Mouse (Mus musculus): ENCODE results near the gene Rogdi.

Rogdi gene

DNA sequence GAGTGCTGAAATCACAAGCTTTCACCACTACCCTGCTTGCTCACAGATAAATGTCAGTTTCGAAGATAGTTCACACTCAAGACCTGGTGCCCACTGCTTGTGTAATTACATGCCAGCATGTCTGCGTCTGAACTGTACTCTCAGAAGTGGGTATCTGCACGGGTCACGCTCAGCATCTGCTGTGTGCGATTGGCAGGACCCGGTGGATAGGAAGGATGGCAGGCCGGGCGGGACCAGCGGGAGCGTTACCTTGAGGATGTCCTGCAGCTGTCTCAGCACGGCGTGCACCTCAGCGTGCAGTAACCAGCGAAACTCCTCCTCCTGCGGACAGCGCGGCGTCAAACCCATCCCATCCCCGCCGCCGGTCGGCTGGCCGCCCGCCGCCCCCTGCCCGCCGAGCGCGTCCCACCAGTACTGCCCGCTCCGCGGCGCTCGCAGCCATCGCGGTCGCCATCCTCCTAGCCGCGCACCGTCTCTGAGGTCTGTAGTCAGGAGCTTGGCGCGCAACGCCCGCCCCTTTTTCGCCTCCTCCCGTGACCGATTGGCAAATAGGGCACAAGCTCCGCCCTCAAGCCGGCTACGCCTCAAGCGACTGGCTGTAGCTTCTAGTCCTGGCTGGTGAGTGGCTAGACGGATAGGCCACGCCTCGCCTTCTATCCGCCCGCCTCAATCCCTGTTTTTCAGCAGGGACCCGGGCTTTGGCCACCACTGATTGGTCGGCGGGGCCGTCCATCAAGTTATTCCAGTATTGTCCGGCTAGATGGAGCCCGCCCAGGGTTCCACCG is at the start of gene Rogdi:
Rogdi (minus strand) TSS at position 500 of the 785 bp plus-strand sequence.
- DNase-seq = peak; percentile 97 to 100

DNA sequence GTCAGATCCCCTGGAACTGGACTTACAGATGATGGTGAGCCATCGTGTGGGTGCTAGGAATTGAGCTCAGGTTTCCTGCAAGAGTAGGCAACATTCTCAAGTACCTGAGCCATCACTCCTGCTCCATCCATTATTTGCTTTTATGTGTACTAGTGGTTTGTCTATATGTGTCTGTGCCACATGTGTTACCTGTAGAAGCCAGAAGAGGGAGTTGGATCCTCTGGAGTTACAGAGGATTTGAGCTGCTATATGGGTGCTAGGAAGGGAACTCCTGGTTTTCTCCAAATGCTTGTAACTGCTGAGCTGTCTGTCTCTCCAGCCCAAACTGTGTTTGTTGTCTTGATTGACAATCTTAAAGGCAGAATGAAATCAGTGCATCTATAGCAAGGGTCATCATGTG is 44.8 kb upstream of the Rogdi start:
- no peak for DNase-seq

DNA sequence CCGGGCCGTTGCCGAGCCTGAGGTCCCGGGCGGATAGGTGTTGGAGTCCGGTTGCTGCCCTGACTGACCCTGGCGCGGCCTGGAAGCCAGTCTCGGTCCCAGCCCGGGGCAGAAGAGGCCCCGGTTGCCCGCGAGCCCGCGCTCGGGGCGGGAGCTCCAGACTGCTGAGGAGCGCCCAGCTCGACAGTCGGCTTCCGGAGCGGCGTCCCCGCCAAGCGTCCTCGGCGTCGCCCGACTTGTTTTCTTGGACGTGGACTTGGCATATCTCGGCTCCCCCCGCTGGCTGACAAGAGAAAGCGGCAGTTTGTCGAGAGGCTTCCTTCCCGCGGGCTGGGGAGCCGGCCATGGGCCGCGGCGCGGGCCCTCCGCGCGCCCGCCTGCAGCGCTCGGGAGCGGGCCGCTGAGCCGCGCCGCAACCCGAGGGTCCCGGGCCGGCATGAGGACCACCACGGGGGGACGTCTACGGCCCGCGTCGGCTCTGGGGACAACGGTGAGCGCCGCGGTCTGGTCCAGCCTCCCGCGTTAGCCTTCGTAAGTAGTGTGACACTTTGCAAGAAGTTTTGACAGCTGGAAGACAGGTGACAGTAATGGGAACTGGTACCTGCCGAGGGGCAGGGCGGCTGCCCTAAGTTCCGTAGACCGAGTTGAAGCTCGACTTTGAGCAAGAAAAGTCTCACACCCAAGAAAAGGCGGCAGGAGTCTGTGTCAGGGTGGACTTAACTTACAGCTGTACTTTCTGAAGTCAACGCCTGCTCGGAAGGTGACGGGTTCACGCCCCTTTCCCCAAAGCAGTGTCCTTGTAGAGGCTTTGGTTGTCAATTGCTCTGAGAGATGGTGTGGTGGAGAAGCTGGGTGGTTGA is 37.1 kb upstream of the Rogdi start:
- peak; percentile 75 to 84 for DNase-seq

DNA sequence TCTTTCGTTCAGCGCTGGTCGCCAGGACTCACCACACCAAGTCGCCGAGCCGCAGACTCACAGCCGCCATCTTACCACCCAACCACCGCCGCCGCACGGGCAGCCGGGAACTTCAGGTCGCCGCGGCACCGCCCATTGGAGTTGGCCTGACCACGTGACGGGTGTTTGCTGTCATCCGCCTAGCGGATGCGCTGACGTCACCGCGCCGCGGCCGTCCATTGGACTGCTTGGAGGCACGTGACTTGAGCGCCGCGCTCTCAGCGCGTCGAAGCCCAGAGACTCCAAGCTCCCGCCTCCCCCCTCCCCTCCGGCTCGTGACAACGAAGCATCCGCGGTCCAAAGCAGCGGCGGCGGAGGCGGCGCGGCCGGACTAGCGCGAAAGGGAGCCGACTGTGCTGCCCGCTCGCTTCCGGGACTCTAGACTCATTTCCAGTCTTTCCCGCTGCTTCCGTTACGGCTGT is 36.5 kb upstream of the Rogdi start, which contains the start of the genes Glyr1 and Ubn1:
Glyr1 (minus strand) TSS at position 90 of the 461 bp plus-strand sequence.
Ubn1 (plus strand) TSS at position 284 of the 461 bp plus-strand sequence.
- DNase-seq = peak; percentile 99 to 100

DNA sequence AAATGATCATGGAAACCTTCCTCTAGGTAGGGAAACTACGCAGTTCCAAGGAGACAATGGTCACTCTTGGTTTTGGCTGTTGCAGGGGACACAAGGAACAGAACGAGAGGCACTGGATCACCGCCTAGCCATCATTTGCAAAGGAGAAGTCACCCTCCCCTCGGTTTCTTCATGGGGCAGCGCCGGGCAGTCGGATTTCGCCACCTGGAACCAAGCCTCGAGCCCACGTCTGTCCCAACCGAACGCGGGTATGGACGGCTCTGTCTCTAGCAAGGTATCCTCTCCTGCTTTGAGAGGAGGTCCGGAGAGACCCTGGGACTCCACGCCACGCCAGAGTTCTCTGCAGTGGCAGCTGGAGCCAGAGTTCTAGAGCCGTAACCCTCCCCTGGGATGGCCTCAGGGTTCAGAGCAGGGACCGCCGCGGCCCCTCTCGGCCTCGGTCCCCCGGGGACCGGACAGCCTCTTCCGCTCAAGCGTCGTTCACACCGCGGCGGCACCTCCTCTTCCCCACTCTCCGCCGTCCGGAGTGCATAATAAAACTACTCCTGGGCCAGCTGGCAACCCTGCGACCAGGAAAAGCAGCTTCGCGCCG is 35.9 kb upstream of the Rogdi start:
- DNase-seq = peak in 1 of 2 experiments; percentile 23

DNA sequence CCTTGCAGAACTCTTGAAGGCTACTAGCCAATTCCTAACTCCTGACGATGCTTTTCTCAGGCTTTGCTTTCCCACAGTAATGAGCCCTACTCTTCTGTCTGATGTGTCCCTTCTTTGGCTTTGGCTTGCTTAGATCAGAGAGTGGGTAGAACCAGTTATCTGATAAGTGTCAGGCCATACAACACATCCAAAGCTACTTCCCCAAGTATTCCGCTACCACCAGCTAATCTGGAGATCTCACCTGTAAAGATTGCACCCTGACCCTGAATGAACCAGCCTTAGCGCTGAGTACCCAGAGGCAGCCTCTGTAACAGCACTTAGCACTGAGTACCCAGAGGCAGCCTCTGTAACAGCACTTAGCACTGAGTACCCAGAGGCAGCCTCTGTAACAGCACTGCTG is 32.0 kb upstream of the Rogdi start:
- no peak for DNase-seq

DNA sequence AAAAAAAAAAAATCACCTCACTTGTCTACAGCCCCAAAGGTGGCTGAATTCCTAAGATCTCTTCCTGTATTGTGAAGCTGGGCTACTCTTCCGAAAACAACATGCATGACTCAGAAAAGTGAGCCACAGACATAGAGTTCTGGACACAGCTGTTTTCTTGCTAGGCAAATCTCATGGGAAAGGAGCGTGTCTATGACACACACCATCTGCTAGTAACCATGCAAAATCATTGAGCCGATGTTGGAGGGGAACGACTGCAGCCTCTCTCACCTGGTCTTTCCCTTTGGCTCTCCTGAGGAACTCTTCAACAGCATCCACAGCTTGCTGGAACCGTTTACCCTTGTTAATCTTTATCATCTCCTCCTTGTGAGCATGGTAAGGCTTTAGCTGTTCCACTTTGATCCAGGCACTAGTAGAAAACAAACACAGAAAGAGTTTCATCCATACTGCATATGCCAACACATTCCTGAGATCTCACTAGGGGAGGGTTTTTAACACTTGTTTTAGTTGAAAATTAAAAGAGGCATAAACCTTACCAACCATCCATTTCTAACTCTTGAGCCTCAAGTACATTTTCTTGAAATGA is 23.4 kb upstream of the Rogdi start:
- no peak for DNase-seq

DNA sequence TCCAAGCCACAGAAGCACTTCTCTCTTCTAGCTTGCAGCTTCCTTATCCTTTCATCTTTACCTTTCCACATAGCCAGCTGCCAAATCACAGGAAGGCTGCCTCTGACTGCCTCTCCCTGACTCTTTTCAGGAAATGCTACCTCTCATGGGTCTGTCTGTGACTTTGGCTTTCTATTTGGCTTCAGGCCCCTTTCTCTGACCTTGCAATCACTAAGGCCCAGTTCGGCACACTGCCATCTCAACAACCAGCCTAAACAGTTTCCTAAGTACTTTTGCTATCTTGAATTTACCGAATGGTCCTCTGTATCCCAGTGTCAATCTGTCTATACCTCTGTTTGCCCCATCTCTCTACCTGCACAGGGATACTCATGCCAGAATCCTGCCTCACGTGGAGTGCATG is 22.2 kb upstream of the Rogdi start:
- no peak for DNase-seq

DNA sequence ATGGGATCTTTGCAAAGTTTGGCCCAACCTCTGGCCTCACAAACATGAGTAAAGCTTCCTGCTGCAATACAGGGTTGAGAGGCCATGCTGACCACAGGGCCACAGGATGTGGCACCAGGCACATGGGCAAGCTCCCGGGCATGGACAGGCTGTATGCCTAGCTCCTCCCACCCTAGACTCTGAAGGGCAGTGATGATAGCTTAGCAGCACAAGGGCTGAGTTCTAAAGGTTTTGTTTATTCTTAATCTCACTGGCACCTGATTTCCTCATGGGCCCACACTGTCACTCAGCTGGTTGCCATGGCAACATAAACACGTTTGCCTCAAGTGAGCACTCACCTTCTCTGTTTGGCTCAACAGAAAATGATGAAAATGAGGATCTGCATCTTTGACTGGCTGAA is 16.5 kb upstream of the Rogdi start:
- no peak for DNase-seq

DNA sequence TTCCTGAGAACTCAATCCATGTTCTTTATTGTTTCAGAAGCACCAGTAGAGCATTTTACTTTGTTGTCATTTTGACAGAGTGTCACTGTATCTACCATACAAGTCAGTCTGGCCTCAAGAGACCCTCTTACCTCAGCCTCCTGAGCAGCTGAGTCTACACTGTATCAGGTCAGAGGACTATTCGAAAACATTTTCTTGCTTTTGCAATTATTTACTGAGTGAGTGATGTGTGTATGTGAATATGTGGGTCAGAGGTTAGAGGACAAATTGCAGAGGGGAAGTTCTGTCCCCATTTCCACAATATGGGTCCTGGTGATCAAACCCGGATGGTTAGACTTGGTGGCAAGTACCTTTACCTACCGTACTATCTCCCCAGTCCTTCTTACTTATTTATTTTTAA is 10.7 kb upstream of the Rogdi start:
- DNase-seq = no peak

DNA sequence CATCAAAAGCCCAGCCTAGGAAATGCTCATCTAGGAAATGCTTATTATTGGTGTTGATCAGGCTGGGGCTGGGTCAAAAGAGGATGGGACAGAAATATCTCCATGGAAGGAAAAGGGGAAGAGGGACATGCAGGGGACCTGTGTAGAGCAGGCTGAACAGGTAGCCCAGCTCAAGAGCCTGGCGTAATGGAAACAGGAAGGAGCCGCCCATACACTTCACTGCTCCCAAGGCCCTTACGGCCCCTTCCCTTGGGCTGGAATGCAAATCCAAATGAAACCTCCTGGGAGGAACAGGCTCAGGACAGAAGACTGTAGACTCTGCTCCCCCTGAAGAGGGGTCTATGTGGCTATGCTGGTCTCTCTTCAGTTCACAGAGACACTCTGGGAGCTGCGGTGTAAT is 1.2 kb upstream of the Rogdi start:
- no peak for DNase-seq

DNA sequence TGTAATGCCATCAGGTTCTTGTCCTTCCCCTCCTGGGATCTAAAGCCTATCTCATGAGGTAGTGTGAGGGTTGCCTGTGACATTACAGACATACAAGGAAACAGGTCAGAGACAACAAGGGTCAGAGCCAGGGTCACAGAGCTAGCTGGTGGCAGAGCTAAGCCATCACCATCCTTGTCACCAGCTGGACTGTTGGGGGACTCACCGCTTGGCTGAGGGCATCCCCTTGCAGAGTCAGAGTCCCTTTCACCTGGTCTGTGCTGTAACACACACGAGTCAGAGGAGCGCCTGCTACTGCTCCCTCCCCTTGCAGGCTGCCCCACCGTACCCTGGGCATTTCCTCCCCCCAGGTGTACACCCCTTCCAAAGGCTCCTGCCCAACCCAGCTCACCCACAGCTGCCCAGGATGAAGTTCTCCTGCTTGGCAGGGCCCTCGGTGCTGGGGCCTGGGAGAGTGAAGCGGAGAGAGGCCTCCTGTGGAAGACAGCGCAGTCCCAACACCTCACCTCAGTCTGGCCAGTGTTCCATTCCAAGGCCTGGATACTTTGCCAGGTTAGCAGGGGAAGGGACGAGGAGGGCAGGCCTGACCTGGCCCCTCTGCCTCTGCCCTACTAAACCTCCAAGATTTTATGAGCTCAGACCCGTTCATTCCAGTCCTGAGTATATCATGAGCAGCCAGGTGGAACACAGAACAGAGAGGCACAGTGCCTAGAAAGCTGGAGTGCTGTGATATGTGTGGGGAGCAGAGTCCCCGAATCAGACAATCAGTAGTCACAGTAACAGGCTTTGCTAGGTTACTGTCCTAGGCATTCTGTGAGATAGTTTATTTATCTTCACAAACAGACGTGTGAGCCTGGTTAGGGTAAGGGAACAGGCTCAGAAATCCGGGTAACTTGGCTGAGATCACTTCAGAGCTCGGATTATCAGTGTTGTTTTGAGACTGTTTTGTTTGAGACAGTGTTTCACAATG is 1.0 kb downstream of the Rogdi start:
- DNase-seq = peak in 1 of 2 experiments; percentile 42

DNA sequence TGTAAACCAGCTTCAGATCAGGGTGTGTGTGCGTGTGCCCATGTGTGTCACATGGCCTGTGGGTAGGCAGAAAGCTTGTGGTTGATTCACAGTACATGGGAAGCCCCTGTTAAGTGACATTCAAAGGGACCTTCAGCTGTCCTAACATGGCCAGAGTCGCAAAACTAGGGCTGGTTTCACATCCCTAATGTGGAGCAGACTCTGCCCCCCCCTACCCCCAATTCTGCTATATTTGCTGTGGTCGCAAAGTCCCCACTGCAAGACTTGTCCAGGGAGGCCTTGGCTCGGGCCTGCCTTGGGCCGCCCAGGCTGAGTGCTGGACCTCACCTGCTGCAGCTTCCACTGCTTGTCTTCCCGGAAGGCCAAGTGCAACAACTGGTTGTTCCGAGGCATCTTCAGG is 2.1 kb downstream of the Rogdi start:
- DNase-seq = no peak

DNA sequence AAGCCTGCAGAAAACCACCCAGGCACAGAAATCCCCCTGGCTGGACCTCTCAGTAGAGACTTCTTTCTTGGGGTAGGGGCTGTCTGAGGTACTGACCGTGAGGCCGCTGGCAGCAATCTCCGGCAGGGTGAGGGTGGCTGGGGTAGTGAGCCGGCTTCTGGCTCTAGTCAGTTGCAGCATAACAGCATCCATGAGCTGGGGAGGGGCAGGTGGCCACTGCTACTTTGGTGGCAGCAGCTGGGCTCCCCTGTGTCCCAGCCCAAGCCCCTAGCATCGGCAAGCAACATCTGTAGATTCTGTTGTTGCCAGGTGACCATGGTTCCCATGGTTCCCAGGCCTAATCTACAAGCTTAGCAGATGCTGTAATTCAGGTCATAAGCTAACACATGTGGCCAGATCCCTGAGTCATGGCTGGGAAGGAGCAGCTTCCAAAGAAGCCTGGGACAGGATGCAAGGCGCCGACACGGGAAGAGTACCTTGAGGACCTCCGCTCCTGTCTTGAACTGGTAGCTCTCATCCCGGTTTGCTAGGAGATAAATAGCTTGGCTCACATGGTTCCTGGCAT is 2.9 kb downstream of the Rogdi start:
- no peak for DNase-seq

DNA sequence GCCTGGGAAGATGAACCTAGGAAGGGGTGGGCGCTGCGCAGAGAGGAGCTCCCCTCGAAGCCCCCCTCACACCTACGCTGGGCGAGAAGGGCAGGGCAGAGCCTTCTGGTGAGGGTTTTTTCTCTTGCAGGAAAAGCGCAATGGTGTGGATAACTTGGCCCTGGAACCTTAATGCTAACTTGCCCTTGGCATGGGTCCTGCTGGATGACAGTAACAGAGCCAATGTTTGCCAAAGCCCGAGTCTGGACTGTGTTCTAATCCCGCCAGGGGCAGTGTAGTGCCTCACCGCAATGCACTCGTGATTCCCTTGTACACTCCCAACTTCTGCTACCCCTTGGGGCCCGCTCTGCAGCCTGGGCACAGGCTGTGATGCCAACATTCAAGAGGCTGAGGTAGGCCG is 5.3 kb downstream of the Rogdi start:
- DNase-seq = no peak

DNA sequence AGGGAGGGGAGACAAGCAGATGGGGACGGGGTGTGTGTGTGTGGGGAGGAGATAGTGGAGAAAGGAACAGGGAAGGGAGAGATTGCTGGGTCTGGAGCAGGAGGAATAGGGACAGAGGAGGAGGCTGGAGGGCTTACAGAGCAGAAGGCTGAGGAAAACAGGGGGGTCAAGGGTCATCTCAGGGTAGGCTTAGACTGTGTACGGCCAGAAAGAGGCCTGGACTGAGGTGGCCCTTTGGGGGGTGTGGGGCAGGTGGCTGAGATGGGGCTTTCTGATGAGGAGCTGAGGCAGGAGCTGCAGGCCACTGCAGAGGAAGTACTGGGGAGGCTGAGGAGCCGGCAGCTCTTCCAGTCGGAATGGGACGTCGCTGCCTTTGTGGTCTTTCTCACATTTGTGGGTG is 5.9 kb downstream of the Rogdi start:
- DNase-seq = no peak

DNA sequence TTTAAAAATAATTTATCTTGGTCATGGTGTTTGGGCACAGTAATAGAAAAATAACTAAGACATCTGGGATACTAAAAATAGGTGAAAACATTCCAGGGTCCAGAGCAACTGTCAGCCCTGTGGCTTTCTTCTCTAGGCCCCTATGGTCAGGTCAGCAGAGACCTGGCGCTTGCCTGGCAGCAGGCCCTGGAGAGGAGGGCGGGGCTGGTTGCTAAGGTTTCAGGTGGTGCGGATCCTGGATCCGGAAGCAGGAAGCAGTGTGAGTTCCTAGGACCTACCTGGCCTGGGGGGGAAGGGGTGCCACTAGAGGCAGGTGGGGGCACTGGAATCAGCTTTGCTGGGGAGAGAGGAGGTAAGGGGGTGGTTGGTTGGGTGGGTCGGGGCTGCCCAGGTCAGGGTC is 6.3 kb downstream of the Rogdi start, which contains the start of gene Smim22:
Smim22 (plus strand) TSS at position 222 of the 400 bp plus-strand sequence.
- DNase-seq = no peak

DNA sequence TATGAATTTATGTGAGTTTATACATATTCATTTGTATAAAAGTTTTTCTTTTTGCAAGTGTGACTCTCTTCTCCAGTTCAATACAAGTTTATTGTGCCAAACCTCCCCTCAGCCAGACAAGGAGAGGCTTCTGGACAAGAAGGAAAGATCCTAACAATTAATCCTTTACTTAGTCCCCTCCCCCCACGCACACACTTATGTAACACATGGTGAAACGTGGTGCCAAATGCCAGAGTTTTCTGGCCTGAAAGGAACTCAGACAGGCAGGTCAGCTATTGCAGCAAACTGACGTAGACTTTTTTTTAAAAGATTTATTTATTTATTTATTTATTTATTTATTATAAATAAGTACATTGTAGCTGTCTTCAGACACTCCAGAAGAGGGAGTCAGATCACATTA is 12.7 kb downstream of the Rogdi start:
- DNase-seq = no peak

DNA sequence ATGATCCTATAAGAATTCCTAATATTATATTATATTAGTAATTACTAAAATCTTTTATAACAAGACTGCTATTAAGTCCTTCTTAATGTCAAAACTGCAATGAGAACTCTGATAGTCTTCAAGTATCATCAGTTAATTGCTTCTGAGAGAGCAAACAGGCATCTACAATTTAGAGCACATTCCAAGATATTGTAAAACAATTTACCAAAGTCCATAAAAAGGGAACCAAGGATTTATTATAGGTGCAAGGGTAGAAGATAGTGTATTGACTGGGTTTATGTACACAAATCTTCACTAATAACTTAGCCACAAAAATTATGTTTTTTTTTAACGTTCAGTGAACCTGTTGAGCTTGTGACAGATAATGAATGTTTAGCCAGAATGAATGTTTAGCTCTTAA is 14.4 kb downstream of the Rogdi start:
- no peak for DNase-seq

DNA sequence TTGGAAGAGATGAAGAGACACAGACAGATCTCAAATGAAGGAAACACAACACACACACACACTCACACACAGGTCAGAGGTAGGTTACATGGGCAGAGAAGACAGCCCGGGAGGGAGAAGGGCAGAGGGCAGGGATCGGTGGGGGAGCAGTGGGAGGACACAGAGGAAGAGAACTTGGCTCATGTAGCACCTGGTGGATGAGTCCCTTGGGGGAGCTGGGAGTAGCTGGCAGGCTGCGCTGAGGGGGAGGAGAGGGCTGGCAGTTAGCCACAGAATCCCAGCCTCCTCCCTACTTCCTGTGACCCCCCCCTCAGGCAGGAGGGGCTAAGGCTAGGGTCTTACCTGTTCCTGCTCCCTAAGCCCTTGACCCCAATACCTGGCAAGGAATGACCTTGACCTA is 15.8 kb downstream of the Rogdi start, which contains the start of gene Sept12:
Sept12 (minus strand) TSS at position 300 of the 400 bp plus-strand sequence.
- no peak for DNase-seq

DNA sequence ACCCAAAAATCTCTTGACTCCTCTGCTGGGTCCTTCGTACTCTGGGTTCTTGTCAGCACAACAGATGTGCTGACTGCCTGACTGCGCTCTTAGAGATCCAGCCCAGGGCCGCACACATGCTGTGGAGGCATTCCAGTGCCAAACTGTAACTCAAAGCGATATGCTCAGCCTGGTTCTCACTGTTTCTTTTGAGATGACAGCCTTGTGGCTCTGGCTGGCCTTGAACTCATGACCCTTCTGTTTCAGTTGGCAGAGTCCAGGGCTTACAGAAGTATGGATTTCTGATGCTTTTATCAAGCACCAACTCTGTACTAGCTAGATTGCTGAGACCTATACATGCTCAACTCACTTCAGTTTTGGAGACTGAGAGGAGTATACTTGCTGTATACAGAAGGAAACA is 20.1 kb downstream of the Rogdi start:
- DNase-seq = no peak

Data from cerebellum, adult 18-20 months (tissue).